Mouse (Mus musculus) layer of hippocampus, postnatal 14 days (tissue): ENCODE measurements around the gene Capn9. TPM values are rescaled to one million over a fixed set of nuclear protein-coding genes. Genes with fewer than 3 reads are reported as not detected.
A peak's percentile ranks its signal among the peaks of the same experiment; 100 is the strongest.

Experiments used
- DNase-seq, 2 experiments: peaks; one replicate each; pipeline ENCODE4 v3.0.0; 2021 to 2022; ENCODE audit warnings: low spot score in 2 of 2, mixed read lengths in 1 of 2
- total RNA-seq, 2 experiments: library from RNA; stranded (reverse); gene quantifications; 2 replicates each; pipeline ENCODE4 v1.2.3; 2021

Gene Capn9
- total RNA-seq, 2 experiments from 2014 or later: 0.18 TPM; not detected in 1

- no peak for DNase-seq
Measured at GRCm38 (mm10) chr8:124634411-124635246, 58.7 kb downstream of the Capn9 start.

DNA sequence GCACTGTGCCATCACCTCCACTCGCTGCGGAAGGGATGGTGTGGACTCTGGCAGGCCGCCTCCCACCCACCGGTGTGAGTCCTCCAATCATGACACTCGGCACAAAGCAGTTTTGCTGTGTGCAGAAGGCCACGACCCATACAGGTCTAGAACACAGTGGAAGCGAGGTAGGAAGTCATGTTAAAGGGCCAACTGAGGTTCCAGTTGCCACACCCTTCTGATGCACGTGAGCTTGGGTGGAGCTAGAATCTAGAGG is 59.3 kb downstream of the Capn9 start:
- DNase-seq: no peak

GRCm38 (mm10) chr8:124641599-124641998 is 65.7 kb downstream of the Capn9 start:
- no peak for DNase-seq

DNA sequence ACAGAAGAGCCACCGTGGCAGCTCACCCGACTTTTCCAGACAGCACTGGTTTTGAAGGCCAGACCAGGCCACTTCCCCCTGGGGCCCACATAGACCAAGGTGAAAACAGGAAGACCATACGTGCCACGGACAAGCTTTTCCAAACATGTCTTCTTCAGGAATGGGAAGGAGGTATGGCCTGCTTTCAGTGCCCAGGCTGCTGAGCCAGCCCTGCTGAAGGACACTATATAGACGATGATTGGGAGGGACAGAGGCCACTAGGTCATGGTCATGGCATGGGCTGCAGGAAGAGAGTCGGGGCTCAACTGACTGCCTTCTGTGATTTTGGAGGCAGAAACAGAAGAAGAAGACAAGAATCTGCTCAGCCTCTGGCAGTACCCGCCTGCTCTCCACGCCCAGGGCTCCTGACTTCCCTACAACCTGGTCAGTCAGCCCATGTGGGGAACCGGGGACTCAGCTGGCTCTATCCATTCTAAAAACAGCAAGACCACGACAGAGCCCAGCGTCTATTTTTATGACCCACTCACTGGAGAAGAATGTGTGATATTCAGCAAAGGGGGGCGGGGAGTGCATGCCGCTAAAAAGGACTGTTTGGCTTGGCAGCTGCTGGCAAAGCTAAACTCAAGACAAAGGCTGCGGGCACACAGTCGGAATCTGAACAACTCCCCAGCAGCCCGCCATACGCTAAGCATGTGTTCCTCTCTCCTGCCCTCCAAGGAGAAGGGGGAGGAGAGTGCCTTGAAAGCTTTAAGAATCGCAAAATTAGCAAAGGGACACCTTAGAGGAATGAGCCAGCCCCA is 67.8 kb downstream of the Capn9 start:
- DNase-seq: peak in 1 of 2 experiments; percentile 55

- DNase-seq: no peak
Measured at GRCm38 (mm10) chr8:124648311-124648710, 72.4 kb downstream of the Capn9 start.

- no peak for DNase-seq
Measured at GRCm38 (mm10) chr8:124651776-124652175, 75.9 kb downstream of the Capn9 start.

DNA sequence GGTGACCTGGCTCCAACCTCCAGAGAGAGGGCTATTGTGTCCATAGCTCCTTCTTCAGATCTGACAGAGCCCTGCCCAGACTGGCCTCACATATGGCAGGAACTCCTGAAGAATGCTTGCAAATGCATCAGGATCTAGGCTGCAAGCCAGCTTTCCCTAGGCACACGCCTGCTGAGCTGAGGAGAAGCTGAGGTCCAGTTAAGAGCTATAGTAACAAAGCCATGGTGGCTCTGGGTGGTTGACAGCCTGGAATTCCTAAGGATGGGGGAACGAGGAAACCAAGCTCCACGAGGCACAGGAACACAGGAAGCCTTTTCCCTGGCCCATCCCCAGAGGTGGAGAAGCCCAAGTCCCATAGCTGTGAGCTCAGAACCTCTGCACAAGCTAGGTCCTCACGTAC is 76.6 kb downstream of the Capn9 start:
- no peak for DNase-seq

DNA sequence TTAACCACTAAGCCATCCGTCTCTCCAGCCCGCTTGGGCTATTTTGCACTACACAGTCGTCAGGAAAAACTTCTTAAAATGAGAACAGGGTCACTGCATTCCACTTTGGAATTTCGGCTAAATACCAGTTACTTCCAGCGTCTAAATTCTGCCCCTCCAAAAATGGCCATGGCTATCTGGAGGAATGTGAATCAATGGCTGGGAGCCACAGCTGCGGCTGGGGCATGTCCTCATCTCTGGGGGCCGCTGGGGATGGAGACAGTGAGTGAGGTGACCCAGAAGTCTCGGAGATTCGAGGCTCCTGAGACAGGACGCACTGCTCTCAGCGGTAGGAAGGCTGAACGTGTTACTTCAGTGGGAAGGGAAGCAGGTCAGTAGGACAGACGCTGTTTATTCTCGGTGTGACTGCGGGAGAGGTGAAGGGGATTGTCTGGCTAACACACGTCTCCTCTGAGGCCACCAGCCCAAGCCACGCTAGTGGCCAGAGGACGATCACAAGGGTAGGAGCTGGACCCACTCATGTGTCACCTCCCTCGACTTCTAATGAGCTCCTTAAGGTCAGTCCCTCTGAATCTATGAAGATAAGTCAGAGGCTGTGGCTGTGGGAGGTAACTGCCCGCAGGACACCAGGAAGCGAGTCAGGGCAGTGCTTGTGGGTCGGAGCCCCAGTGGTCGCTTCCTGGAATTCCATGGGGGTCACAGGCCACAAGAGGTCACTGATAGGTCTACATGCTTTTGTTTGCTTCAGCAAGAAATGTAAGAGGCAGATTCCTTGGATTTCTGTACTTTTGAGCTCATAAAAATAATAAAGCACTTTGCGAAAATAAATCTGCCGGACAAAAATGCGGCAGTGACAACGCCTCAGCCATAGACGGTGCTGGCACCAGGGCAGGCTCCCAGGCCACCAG is 77.9 kb downstream of the Capn9 start:
- no peak for DNase-seq

GRCm38 (mm10) chr8:124657961-124658360 is 82.0 kb downstream of the Capn9 start:
- no peak for DNase-seq

DNA sequence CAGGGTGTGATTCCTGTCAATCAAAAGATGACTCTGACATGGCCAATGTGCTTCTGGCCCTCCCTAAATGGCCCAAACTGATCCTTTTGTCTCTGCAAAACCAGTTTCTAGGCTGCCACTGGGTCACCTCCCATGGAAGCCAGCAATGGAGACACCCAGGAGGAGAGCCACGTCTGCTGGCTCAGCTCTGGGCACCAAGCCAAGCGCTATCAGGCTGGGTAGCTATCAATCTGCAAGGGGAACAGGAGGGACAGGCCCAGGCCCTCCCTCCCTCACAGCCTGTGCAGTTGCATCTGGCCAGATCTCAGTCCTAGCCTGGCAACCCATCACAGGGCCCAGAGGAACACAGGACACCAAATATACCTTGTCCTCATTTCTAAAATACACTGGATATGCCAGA is 82.5 kb downstream of the Capn9 start:
- peak; percentile 39 to 49 for DNase-seq

GRCm38 (mm10) chr8:124661781-124662180 is 85.9 kb downstream of the Capn9 start:
- DNase-seq: no peak

- DNase-seq: no peak
Measured at GRCm38 (mm10) chr8:124662446-124663111, 86.7 kb downstream of the Capn9 start.

DNA sequence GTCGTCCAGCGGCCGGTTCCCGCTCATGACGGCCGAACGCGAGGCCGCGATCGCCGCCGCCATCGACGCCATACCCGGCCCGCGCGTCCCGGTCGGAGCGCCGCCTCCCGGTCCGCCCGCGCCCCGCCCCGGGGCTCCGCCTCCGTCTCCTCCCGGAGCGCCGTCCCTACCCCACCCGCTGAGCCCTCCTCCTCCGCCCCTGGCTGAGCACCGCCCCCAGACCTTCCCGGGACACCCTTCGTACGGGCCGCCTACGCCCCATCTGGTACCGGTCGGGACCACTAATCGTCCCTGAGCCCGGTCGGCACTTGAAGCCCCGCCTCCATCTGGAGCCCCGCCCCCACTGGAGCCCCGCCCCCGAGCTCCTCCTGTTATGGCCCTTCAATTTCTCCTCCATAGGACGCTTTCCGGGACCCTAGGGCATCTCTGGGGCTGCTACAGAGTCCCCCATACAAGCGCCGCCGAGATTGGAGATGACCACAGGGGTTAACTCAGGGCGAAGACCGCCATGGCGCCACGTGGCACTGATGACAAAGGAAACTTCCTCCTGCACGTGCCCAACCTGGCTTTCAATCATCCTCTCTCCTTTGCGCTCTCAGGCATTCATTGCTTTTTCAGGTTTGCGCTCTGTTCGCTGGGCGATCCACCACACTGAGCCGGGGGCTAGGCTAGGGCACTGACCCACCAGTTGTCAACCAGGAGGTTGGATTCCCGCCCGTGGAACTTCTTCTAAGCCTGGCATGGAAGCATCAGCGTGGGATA is 87.4 kb downstream of the Capn9 start, which contains the start of gene 2310022B05Rik:
2310022B05Rik (minus strand) TSS at position 258 of the 762 bp plus-strand sequence.
- peak; percentile 82 to 89 for DNase-seq

GRCm38 (mm10) chr8:124663874-124664230 is 87.9 kb downstream of the Capn9 start:
- DNase-seq: no peak

GRCm38 (mm10) chr8:124664414-124664813 is 88.5 kb downstream of the Capn9 start:
- no peak for DNase-seq

Other genes starting within 250 kb of the Capn9 start
- gene Pgbd5, start 136.5 kb upstream of the Capn9 start, total RNA-seq: 100 to 1,000 TPM; 186 to 191 TPM
- 10 to 100 TPM; 33.7 to 38.2 TPM for gene Cog2, start 55.3 kb upstream of the Capn9 start, total RNA-seq
- 10 to 100 TPM; 56.4 to 82.1 TPM for gene Agt, start 6.4 kb upstream of the Capn9 start, total RNA-seq
- 10 to 100 TPM; 94.7 to 99.2 TPM for gene 2310022B05Rik, start 87.3 kb downstream of the Capn9 start, total RNA-seq
- gene Ttc13, start 145.9 kb downstream of the Capn9 start, total RNA-seq: 10 to 100 TPM; 51.8 to 54.9 TPM
- 10 to 100 TPM; 11.3 to 13.3 TPM for gene Arv1, start 146.0 kb downstream of the Capn9 start, total RNA-seq
- gene Fam89a, start 175.7 kb downstream of the Capn9 start, total RNA-seq: under 1 TPM; 0.67 to 0.97 TPM
- gene Trim67, start 217.0 kb downstream of the Capn9 start, total RNA-seq: 10 to 100 TPM; 14.9 to 16.5 TPM